Mouse (Mus musculus): ENCODE data around the gene Cfap73. TPM values are rescaled to one million over a fixed set of nuclear protein-coding genes. Genes with fewer than 3 reads are reported as not detected.

Gene Cfap73
- not detected in 2 replicates for polyA plus RNA-seq (2015; fragmentation: Nextera tagmentation; extraction: Ambion mirVana)

GRCm38 (mm10) chr5:120634131-120634530, at the start of gene Cfap73:
Gene Cfap73, minus strand, starts transcription at chr5:120634235.

GRCm38 (mm10) chr5:120648569-120649373, 14.7 kb upstream of the Cfap73 start, which contains the start of gene Rasal1:
Gene Rasal1, plus strand, starts transcription at chr5:120648812.

GRCm38 (mm10) chr5:120612442-120612821, 21.6 kb downstream of the Cfap73 start, which contains the start of the genes Rita1 and Ddx54:
Gene Rita1, minus strand, starts transcription at chr5:120612589.
Gene Ddx54, plus strand, starts transcription at chr5:120612739.

GRCm38 (mm10) chr5:120588569-120589094, 45.4 kb downstream of the Cfap73 start, which contains the start of the genes Tpcn1 and Iqcd:
Gene Tpcn1, minus strand, starts transcription at chr5:120588673.
Gene Iqcd, plus strand, starts transcription at chr5:120589016.

Other genes starting within 250 kb of the Cfap73 start
- not detected in 2 replicates for gene Lhx5, start 202.5 kb downstream of the Cfap73 start, polyA plus RNA-seq (2015; fragmentation: Nextera tagmentation; extraction: Ambion mirVana)
- 4.7 and 7.2 TPM in 2 replicates for gene Sdsl, start 161.4 kb downstream of the Cfap73 start, polyA plus RNA-seq (2015; fragmentation: Nextera tagmentation; extraction: Ambion mirVana)
- not detected in 2 replicates for gene Sds, start 157.7 kb downstream of the Cfap73 start, polyA plus RNA-seq (2015; fragmentation: Nextera tagmentation; extraction: Ambion mirVana)
- 51.6 and 53.6 TPM in 2 replicates for gene Plbd2, start 130.6 kb downstream of the Cfap73 start, polyA plus RNA-seq (2015; fragmentation: Nextera tagmentation; extraction: Ambion mirVana)
- 9.4 and 11.8 TPM in 2 replicates for gene Slc8b1, start 123.1 kb downstream of the Cfap73 start, polyA plus RNA-seq (2015; fragmentation: Nextera tagmentation; extraction: Ambion mirVana)
- gene Tpcn1, start 45.6 kb downstream of the Cfap73 start, polyA plus RNA-seq (2015; fragmentation: Nextera tagmentation; extraction: Ambion mirVana), result 13.3 and 15.5 TPM in 2 replicates
- gene Iqcd, start 45.2 kb downstream of the Cfap73 start, polyA plus RNA-seq (2015; fragmentation: Nextera tagmentation; extraction: Ambion mirVana), result 0.37 and 0.40 TPM in 2 replicates
- 6.8 and 9.0 TPM in 2 replicates for gene Rita1, start 21.6 kb downstream of the Cfap73 start, polyA plus RNA-seq (2015; fragmentation: Nextera tagmentation; extraction: Ambion mirVana)
- gene Ddx54, start 21.5 kb downstream of the Cfap73 start, polyA plus RNA-seq (2015; fragmentation: Nextera tagmentation; extraction: Ambion mirVana), result 24.8 and 25.5 TPM in 2 replicates
- not detected in 2 replicates for gene Rasal1, start 14.6 kb upstream of the Cfap73 start, polyA plus RNA-seq (2015; fragmentation: Nextera tagmentation; extraction: Ambion mirVana)
- gene Dtx1, start 77.7 kb upstream of the Cfap73 start, polyA plus RNA-seq (2015; fragmentation: Nextera tagmentation; extraction: Ambion mirVana), result 1.7 and 1.9 TPM in 2 replicates
- 1.0 and 1.1 TPM in 2 replicates for gene Oas2, start 115.6 kb upstream of the Cfap73 start, polyA plus RNA-seq (2015; fragmentation: Nextera tagmentation; extraction: Ambion mirVana)
- 0.25 and 0.63 TPM in 2 replicates for gene Oas3, start 143.4 kb upstream of the Cfap73 start, polyA plus RNA-seq (2015; fragmentation: Nextera tagmentation; extraction: Ambion mirVana)
- not detected in 2 replicates for gene Oas1e, start 161.3 kb upstream of the Cfap73 start, polyA plus RNA-seq (2015; fragmentation: Nextera tagmentation; extraction: Ambion mirVana)
- gene Oas1c, start 178.3 kb upstream of the Cfap73 start, polyA plus RNA-seq (2015; fragmentation: Nextera tagmentation; extraction: Ambion mirVana), result 0.99 and 1.2 TPM in 2 replicates
- 0.36 and 0.48 TPM in 2 replicates for gene Oas1f, start 213.1 kb upstream of the Cfap73 start, polyA plus RNA-seq (2015; fragmentation: Nextera tagmentation; extraction: Ambion mirVana)
- gene Oas1h, start 227.2 kb upstream of the Cfap73 start, polyA plus RNA-seq (2015; fragmentation: Nextera tagmentation; extraction: Ambion mirVana), result not detected in 2 replicates